Mouse (Mus musculus): ENCODE results near the gene Scin.

Gene Scin

GRCm38 (mm10) chr12:40027444-40027843 is 106.6 kb downstream of the Scin start:
- DNase-seq (ENCODE audit: low spot score in 2 of 2) = no peak

- no peak for DNase-seq (ENCODE audit: low spot score in 2 of 2)
These were observed 110.1 kb downstream of the Scin start for GRCm38 (mm10) chr12:40023918-40024317.

GRCm38 (mm10) chr12:40023014-40023642 is 110.9 kb downstream of the Scin start:
- no peak for DNase-seq (ENCODE audit: low spot score in 2 of 2)

- no peak for DNase-seq (ENCODE audit: low spot score in 2 of 2)
These were observed 111.7 kb downstream of the Scin start for GRCm38 (mm10) chr12:40022344-40022743.

- DNase-seq (ENCODE audit: low spot score in 2 of 2) = no peak
These were observed 116.0 kb downstream of the Scin start for GRCm38 (mm10) chr12:40017955-40018505.

- DNase-seq (ENCODE audit: low spot score in 2 of 2) = peak; percentile 14 to 24
These were observed 117.2 kb downstream of the Scin start for GRCm38 (mm10) chr12:40016648-40017460.

GRCm38 (mm10) chr12:40016068-40016467 is 118.0 kb downstream of the Scin start:
- no peak for DNase-seq (ENCODE audit: low spot score in 2 of 2)

GRCm38 (mm10) chr12:40009866-40010265 is 124.2 kb downstream of the Scin start:
- DNase-seq (ENCODE audit: low spot score in 2 of 2) = no peak

Data from frontal cortex, postnatal 14 days (tissue).